ENCODE assay signal across 16 mouse cellular contexts in the genomic region with DNA sequence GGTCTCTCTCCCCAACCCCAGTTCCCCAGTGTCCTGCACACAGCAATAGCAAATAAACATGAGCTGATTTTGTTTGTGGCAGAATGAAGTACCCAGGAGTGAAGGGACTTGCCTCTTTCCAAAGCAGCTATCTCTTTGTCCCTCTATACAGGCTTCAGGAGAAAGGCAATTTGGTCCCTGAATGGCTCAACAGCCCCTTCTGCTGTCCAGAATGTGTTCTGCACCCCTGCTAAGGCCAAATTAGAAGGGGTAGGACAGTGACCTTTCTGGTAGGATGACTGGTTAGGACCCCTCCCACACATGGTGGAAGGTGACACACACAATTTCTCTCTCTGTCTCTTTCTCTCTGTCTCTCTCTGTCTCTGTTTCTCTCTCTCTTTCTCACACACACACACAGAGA. TPM values are rescaled to one million over a fixed set of nuclear protein-coding genes. Genes with fewer than 3 reads are reported as not detected.
DNase-seq lines count a peak whose midpoint lies in the region; TF ChIP-seq lines count a peak whose summit lies in the region.
"Not testable (repeated sequence)": the region's sequence is repeated elsewhere in the genome, so short reads cannot be mapped to it uniquely, and the experiment has no call there.
"Had no signal": no experiment of that assay in that cellular context is flagged by ENCODE, and none has a peak within 500 bp of the region (broad histone marks: within the 10 kb centered on the region; RNA-seq: fewer than 3 reads in every experiment).

No protein-coding gene starts in this region.

- H3K36me3 ChIP-seq in ES-Bruce4 (ENCODE audit: control insufficient read depth, insufficient read depth, low read length, poor library complexity, severe bottlenecking); hindbrain, embryonic 10.5 days: not testable (repeated sequence)

- TF ChIP-seq CTCF in ES-Bruce4 (IDR thresholded peaks at IDR 0.05; ENCODE audit: low read depth, low read length): peak; percentile 33

- H3K4me1 ChIP-seq in ES-Bruce4 (ENCODE audit: control insufficient read depth, insufficient read depth, low read length); hindbrain, embryonic 10.5 days (replicated peaks): not testable (repeated sequence)

- H3K27me3 ChIP-seq in ES-Bruce4 (ENCODE audit: control insufficient read depth, insufficient read depth, low read length, poor library complexity, severe bottlenecking); hindbrain, embryonic 10.5 days (ENCODE audit: insufficient read depth, poor library complexity, severe bottlenecking): not testable (repeated sequence)

- H3K9ac ChIP-seq in ES-Bruce4 (ENCODE audit: low read depth, poor library complexity, severe bottlenecking): not testable (repeated sequence)

- TF ChIP-seq EP300 in ES-Bruce4 (IDR thresholded peaks at IDR 0.05; ENCODE audit: insufficient read depth, low read depth, low read length): not testable (repeated sequence)

- TF ChIP-seq POLR2A in ES-Bruce4 (IDR thresholded peaks at IDR 0.05; ENCODE audit: insufficient read depth, low read length): not testable (repeated sequence)

- not testable (repeated sequence) for H3K9me3 ChIP-seq in ES-Bruce4 (replicated peaks; ENCODE audit: control insufficient read depth, insufficient read depth, low read length, poor library complexity, severe bottlenecking); hindbrain, embryonic 10.5 days

- H3K4me3 ChIP-seq in ES-Bruce4 (ENCODE audit: low read depth, low read length); hindbrain, embryonic 10.5 days: not testable (repeated sequence)

- not testable (repeated sequence) for H3K27ac ChIP-seq in ES-Bruce4 (ENCODE audit: insufficient read depth, low read length); hindbrain, embryonic 10.5 days

- peak; percentile 51 for DNase-seq in adrenal gland, postnatal 14 days
- DNase-seq in embryo, embryonic 9.5 days (ENCODE audit: extremely low spot score): peak; percentile 8
- peak; percentile 5 for DNase-seq in hindbrain, embryonic 10.5 days (ENCODE audit: low spot score)
- peak; percentile 32 to 34 for DNase-seq in layer of hippocampus, postnatal 10 days (ENCODE audit: low spot score in 2 of 2)
- DNase-seq in lung, postnatal 25 days (ENCODE audit: low spot score): peak; percentile 9
- peak; percentile 41 for DNase-seq in retina, postnatal 1 day

RNA-seq across cellular contexts. Expression of a gene that starts 36.9 kb away (rescaled TPM):
- 0.30 TPM in 1 of 2 replicates, not detected in the other for polyA plus RNA-seq in ES-Bruce4 (2011; ENCODE audit: insufficient read depth, insufficient read length, low read depth, missing spikeins)
- total RNA-seq in adrenal gland, postnatal 14 days (2021): not detected in 2 replicates
- not detected in 2 replicates for polyA plus RNA-seq in hindbrain, embryonic 10.5 days (2016; fragmentation: Nextera tagmentation; extraction: Ambion mirVana)
- not detected for total RNA-seq in layer of hippocampus, postnatal 10 days (2021)
- total RNA-seq: gastrocnemius, postnatal 25 days; left cerebral cortex, adult 8-10 months had no signal
- polyA plus RNA-seq: CD4-positive, CD25-positive, alpha-beta regulatory T cell, adult 4 months; heart, embryonic 12.5 days; hindbrain, embryonic 13.5 days; limb, embryonic 14.5 days; lung, embryonic 15.5 days; midbrain, embryonic 14.5 days; stomach, embryonic 15.5 days had no signal
